18 mouse cellular contexts compared by ENCODE assay signal in genomic region chr12:117692775-117693174, GRCm38 (mm10).
DNase-seq lines count a peak whose midpoint lies in the region; ATAC-seq and TF ChIP-seq lines count a peak whose summit lies in the region.
"Had no signal": no experiment of that assay in that cellular context is flagged by ENCODE, and none has a peak within 500 bp of the region (broad histone marks: within the 10 kb centered on the region; RNA-seq: fewer than 3 reads in every experiment).

No protein-coding gene starts in this region.

- ATAC-seq in neural tube, embryonic 12.5 days (ENCODE audit: low FRiP score, low read depth): no peak
- no peak for ATAC-seq in hindbrain, embryonic 13.5 days (ENCODE audit: low FRiP score)
- ATAC-seq in midbrain, embryonic 15.5 days (replicated peaks): no peak
- ATAC-seq in activated CD4-positive, CD25-positive, alpha-beta regulatory T cell, adult 4 months: no peak
- ATAC-seq in intestine, embryonic 16.5 days: no peak

- H3K4me3 ChIP-seq in neural tube, embryonic 12.5 days: 0 out of 2 replicates have a peak overlapping the region, but pooled peaks have one; percentile 5
- H3K4me3 ChIP-seq in hindbrain, embryonic 13.5 days: peak overlapping the region; percentile 63
- peak overlapping the region; percentile 61 for H3K4me3 ChIP-seq in midbrain, embryonic 15.5 days
- H3K4me3 ChIP-seq in intestine, embryonic 16.5 days (ENCODE audit: low read length): no peak overlapping the region
- no peak overlapping the region for H3K4me3 ChIP-seq in lung, adult 2 months (replicated peaks; ENCODE audit: extremely low read depth, low read depth, low read length)
- H3K4me3 ChIP-seq: liver, embryonic 15.5 days; myocyte had no signal

- H3K9ac ChIP-seq in neural tube, embryonic 12.5 days: peak overlapping the region; percentile 38; the same call in 1 of the 2 replicates
- peak overlapping the region; percentile 69 for H3K9ac ChIP-seq in hindbrain, embryonic 13.5 days
- H3K9ac ChIP-seq in midbrain, embryonic 15.5 days: peak overlapping the region; percentile 31
- no peak overlapping the region for H3K9ac ChIP-seq in intestine, embryonic 16.5 days (ENCODE audit: low read depth, low read length)
- H3K9ac ChIP-seq: liver, embryonic 15.5 days had no signal

- 28% methylated on average over 1 of the region's 1 CpGs for WGBS in neural tube, embryonic 12.5 days
- WGBS in hindbrain, embryonic 13.5 days: 14% methylated on average over 1 of the region's 1 CpGs
- 40% methylated on average over 1 of the region's 1 CpGs for whole genome bisulfite sequencing in midbrain, embryonic 15.5 days
- 52% methylated on average over 1 of the region's 1 CpGs for WGBS in intestine, embryonic 16.5 days
- 84% methylated on average over 1 of the region's 1 CpGs for WGBS in lung, adult 2 months

- no peaks in the 10 kb centered on the region for H3K27me3 ChIP-seq in neural tube, embryonic 12.5 days (replicated peaks)
- H3K27me3 ChIP-seq in hindbrain, embryonic 13.5 days: no peaks in the 10 kb centered on the region
- H3K27me3 ChIP-seq in midbrain, embryonic 15.5 days (replicated peaks): no peaks in the 10 kb centered on the region
- no peaks in the 10 kb centered on the region for H3K27me3 ChIP-seq in intestine, embryonic 16.5 days (replicated peaks; ENCODE audit: control insufficient read depth, insufficient read depth, low read length)
- H3K27me3 ChIP-seq: liver, embryonic 15.5 days had no signal

- H3K4me2 ChIP-seq in neural tube, embryonic 12.5 days (replicated peaks): peak overlapping the region; percentile 64
- peak overlapping the region; percentile 63 for H3K4me2 ChIP-seq in hindbrain, embryonic 13.5 days
- peak overlapping the region; percentile 55 for H3K4me2 ChIP-seq in midbrain, embryonic 15.5 days
- H3K4me2 ChIP-seq in intestine, embryonic 16.5 days (ENCODE audit: low read depth, low read length): no peak overlapping the region
- H3K4me2 ChIP-seq: liver, embryonic 15.5 days had no signal

- TF ChIP-seq POLR2A in lung, adult 2 months (IDR thresholded peaks at IDR 0.05; ENCODE audit: borderline replicate concordance, extremely low read depth, low read depth, low read length): no peak

- no peak overlapping the region for H3K27ac ChIP-seq in neural tube, embryonic 12.5 days
- peak overlapping the region; percentile 48; the same call in 1 of the 2 replicates for H3K27ac ChIP-seq in hindbrain, embryonic 13.5 days
- peak overlapping the region; percentile 40; the same call in 1 of the 2 replicates for H3K27ac ChIP-seq in midbrain, embryonic 15.5 days
- H3K27ac ChIP-seq in intestine, embryonic 16.5 days (ENCODE audit: low read length): no peak overlapping the region
- H3K27ac ChIP-seq: liver, embryonic 15.5 days; stomach, postnatal 0 days had no signal

- H3K36me3 ChIP-seq in neural tube, embryonic 12.5 days: no peaks in the 10 kb centered on the region
- no peaks in the 10 kb centered on the region for H3K36me3 ChIP-seq in hindbrain, embryonic 13.5 days
- no peaks in the 10 kb centered on the region for H3K36me3 ChIP-seq in midbrain, embryonic 15.5 days (replicated peaks)
- H3K36me3 ChIP-seq in intestine, embryonic 16.5 days (ENCODE audit: control insufficient read depth, insufficient read depth, low read length): no peaks in the 10 kb centered on the region
- H3K36me3 ChIP-seq: liver, embryonic 15.5 days had no signal

- peaks cover 22% of the 10 kb centered on the region for H3K4me1 ChIP-seq in neural tube, embryonic 12.5 days
- H3K4me1 ChIP-seq in hindbrain, embryonic 13.5 days (replicated peaks): peaks cover 75% of the 10 kb centered on the region
- H3K4me1 ChIP-seq in midbrain, embryonic 15.5 days: peaks cover 62% of the 10 kb centered on the region
- H3K4me1 ChIP-seq in intestine, embryonic 16.5 days (ENCODE audit: control insufficient read depth, insufficient read depth, low read length): no peaks in the 10 kb centered on the region
- H3K4me1 ChIP-seq in lung, adult 2 months (ENCODE audit: control insufficient read depth, insufficient read depth, low read length): peaks cover 3% of the 10 kb centered on the region; the same call in 1 of the 2 replicates
- H3K4me1 ChIP-seq: liver, embryonic 15.5 days had no signal

- DNase-seq in neural tube, embryonic 10.5 days (ENCODE audit: extremely low spot score, low spot score): no peak
- DNase-seq in spleen, adult 12 weeks (ENCODE audit: low spot score): no peak
- no peak for DNase-seq in lung, adult 2 months
- DNase-seq: cerebellum, postnatal 14 days; heart, postnatal 4 days; kidney, adult 2 months; kidney, postnatal 25 days; lung, postnatal 10 days; right cerebral cortex, postnatal 14 days; thymus, postnatal 14 days had no signal

- H3K9me3 ChIP-seq in neural tube, embryonic 12.5 days: no peaks in the 10 kb centered on the region
- no peaks in the 10 kb centered on the region for H3K9me3 ChIP-seq in hindbrain, embryonic 13.5 days
- H3K9me3 ChIP-seq in midbrain, embryonic 15.5 days: no peaks in the 10 kb centered on the region
- no peaks in the 10 kb centered on the region for H3K9me3 ChIP-seq in intestine, embryonic 16.5 days (ENCODE audit: control insufficient read depth, low read length)
- H3K9me3 ChIP-seq: liver, embryonic 15.5 days had no signal

- TF ChIP-seq CTCF in lung, adult 2 months (IDR thresholded peaks at IDR 0.05; ENCODE audit: insufficient read depth, low read length): no peak

Comparison
In these comparisons a context has a peak if more than half of its experiments do, and no peak if none do; other contexts are left out.
1. H3K27ac ChIP-seq: peak in hindbrain, embryonic 13.5 days (single experiment) and midbrain, embryonic 15.5 days (single experiment); none in neural tube, embryonic 12.5 days (single experiment) and intestine, embryonic 16.5 days (single experiment).
2. H3K4me3 ChIP-seq: peak in neural tube, embryonic 12.5 days (single experiment), hindbrain, embryonic 13.5 days (single experiment) and midbrain, embryonic 15.5 days (single experiment); none in intestine, embryonic 16.5 days (single experiment) and lung, adult 2 months (single experiment).